Mouse (Mus musculus) CH12.LX (cell line): Measurements from ENCODE around the gene Tarbp1. TPM values are rescaled to one million over a fixed set of nuclear protein-coding genes. Genes with fewer than 3 reads are reported as not detected.

Experiments
- DNase-seq: peaks from one replicate; pipeline ENCODE4 v3.0.0-alpha.2; 2013; ENCODE audit errors: extremely low read depth
- H3K27ac ChIP-seq: 2 replicates; pipeline ENCODE4 v1.5.1; 2012; ENCODE audit warnings: low read depth, mild to moderate bottlenecking, control low read depth, moderate library complexity; ENCODE audit not compliant: insufficient read depth
- H3K27me3 ChIP-seq: replicated peaks from 2 replicates; pipeline ENCODE3; 2012; ENCODE audit warnings: inconsistent platforms
- H3K36me3 ChIP-seq, 2 experiments: replicated peaks in 1 of 2; 2 replicates each; pipeline versions ENCODE3 to v1.6.1; 2012; ENCODE audit warnings: inconsistent platforms in 1 of 2, low read length in 1 of 2, mild to moderate bottlenecking in 1 of 2, mixed read lengths in 1 of 2, moderate library complexity in 1 of 2; ENCODE audit not compliant: control insufficient read depth in 1 of 2, insufficient read depth in 1 of 2
- H3K4me1 ChIP-seq, 2 experiments: 2 replicates each; pipeline ENCODE4 v1.6.1; 2012; ENCODE audit warnings: inconsistent platforms in 1 of 2, moderate library complexity in 1 of 2; ENCODE audit not compliant: insufficient read depth in 2 of 2, control insufficient read depth in 1 of 2
- H3K4me2 ChIP-seq: 2 replicates; pipeline ENCODE4 v1.6.1; 2012; ENCODE audit warnings: low read depth, mild to moderate bottlenecking, control low read depth; ENCODE audit not compliant: poor library complexity, insufficient read depth, severe bottlenecking
- H3K4me3 ChIP-seq, 3 experiments: fragments of 150-350 bp in 1 of 3; sonication (generic) in 1 of 3; replicated peaks in 1 of 3; 2 replicates each; pipeline versions ENCODE3 to v1.5.1; 2011 to 2012; ENCODE audit warnings: low read depth in 2 of 3, low read length in 2 of 3, mild to moderate bottlenecking in 2 of 3, moderate library complexity in 2 of 3, control low read depth in 1 of 3, improper control_type of control experiment in 1 of 3, inconsistent platforms in 1 of 3, mixed read lengths in 1 of 3; ENCODE audit not compliant: poor library complexity in 1 of 3
- H3K79me2 ChIP-seq: replicated peaks from 2 replicates; pipeline ENCODE4 v1.6.1; 2012; ENCODE audit warnings: mild to moderate bottlenecking, moderate library complexity; ENCODE audit not compliant: control insufficient read depth, poor library complexity, insufficient read depth, severe bottlenecking; ENCODE audit errors: extremely low read depth
- H3K9ac ChIP-seq: 2 replicates; pipeline ENCODE4 v1.6.1; 2012; ENCODE audit warnings: low read depth, mild to moderate bottlenecking, control low read depth, moderate library complexity; ENCODE audit not compliant: insufficient read depth
- H3K9me3 ChIP-seq: replicated peaks from 2 replicates; pipeline ENCODE3; 2012; ENCODE audit warnings: low read length, inconsistent platforms, mixed read lengths
- BHLHE40 ChIP-seq: IDR thresholded peaks from 2 replicates; pipeline ENCODE4 v1.6.1; 2011; ENCODE audit warnings: mild to moderate bottlenecking, low read depth, low read length, improper control_type of control experiment
- CHD1 ChIP-seq: IDR thresholded peaks from 2 replicates; pipeline ENCODE4 v1.6.1; 2012; ENCODE audit warnings: low read depth, low read length, improper control_type of control experiment, inconsistent platforms
- CTCF ChIP-seq, 2 experiments: IDR thresholded peaks in 1 of 2; conservative IDR thresholded peaks in 1 of 2; 2 replicates each; pipeline ENCODE4 v1.5.1; 2011 to 2012; ENCODE audit warnings: low read depth in 2 of 2, low read length in 2 of 2, improper control_type of control experiment in 1 of 2, inconsistent platforms in 1 of 2, mild to moderate bottlenecking in 1 of 2, moderate library complexity in 1 of 2
- ELF1 ChIP-seq: IDR thresholded peaks from 2 replicates; pipeline ENCODE4 v1.6.1; 2014; ENCODE audit warnings: low read depth, mild to moderate bottlenecking, inconsistent platforms, low read length, improper control_type of control experiment
- EP300 ChIP-seq: IDR thresholded peaks from 2 replicates; pipeline ENCODE4 v1.6.1; 2011; ENCODE audit warnings: low read length, improper control_type of control experiment
- ETS1 ChIP-seq: conservative IDR thresholded peaks from 2 replicates; pipeline ENCODE4 v1.6.1; 2012; ENCODE audit warnings: low read depth, mild to moderate bottlenecking, inconsistent platforms, low read length, improper control_type of control experiment, moderate library complexity
- GABPA ChIP-seq: IDR thresholded peaks from 2 replicates; pipeline ENCODE4 v1.6.1; 2012; ENCODE audit warnings: low read depth, low read length, improper control_type of control experiment, inconsistent platforms; ENCODE audit not compliant: insufficient replicate concordance
- IRF4 ChIP-seq: IDR thresholded peaks from 2 replicates; pipeline ENCODE4 v1.6.1; 2014; ENCODE audit warnings: low read depth, mild to moderate bottlenecking, inconsistent platforms, low read length, improper control_type of control experiment
- JUN ChIP-seq: IDR thresholded peaks from 2 replicates; pipeline ENCODE4 v1.6.1; 2011; ENCODE audit warnings: low read depth, mild to moderate bottlenecking, low read length, improper control_type of control experiment, moderate library complexity; ENCODE audit not compliant: insufficient read depth
- JUND ChIP-seq: conservative IDR thresholded peaks from 2 replicates; pipeline ENCODE4 v1.6.1; 2011; ENCODE audit warnings: low read depth, low read length, improper control_type of control experiment
- KAT2A ChIP-seq: IDR thresholded peaks from 2 replicates; pipeline ENCODE4 v1.6.1; 2012; ENCODE audit warnings: low read length, improper control_type of control experiment, inconsistent platforms; ENCODE audit not compliant: insufficient replicate concordance
- MAFK ChIP-seq: IDR thresholded peaks from 2 replicates; pipeline ENCODE4 v1.6.1; 2011; ENCODE audit warnings: low read length, improper control_type of control experiment; ENCODE audit not compliant: insufficient replicate concordance
- MAX ChIP-seq: IDR thresholded peaks from 2 replicates; pipeline ENCODE4 v1.6.1; 2011; ENCODE audit warnings: low read length, improper control_type of control experiment
- MXI1 ChIP-seq: IDR thresholded peaks from 2 replicates; pipeline ENCODE4 v1.6.1; 2011; ENCODE audit warnings: mild to moderate bottlenecking, low read depth, low read length, improper control_type of control experiment
- MYC ChIP-seq: IDR thresholded peaks from 2 replicates; pipeline ENCODE4 v1.6.1; 2011; ENCODE audit warnings: low read depth, mild to moderate bottlenecking, improper control_type of control experiment, low read length
- NELFE ChIP-seq: IDR thresholded peaks from 2 replicates; pipeline ENCODE4 v1.6.1; 2011; ENCODE audit warnings: low read depth, low read length, improper control_type of control experiment
- NRF1 ChIP-seq: IDR thresholded peaks from 2 replicates; pipeline ENCODE4 v1.6.1; 2014; ENCODE audit warnings: low read depth, mild to moderate bottlenecking, inconsistent platforms, low read length, improper control_type of control experiment, moderate library complexity
- RAD21 ChIP-seq: IDR thresholded peaks from 2 replicates; pipeline ENCODE4 v1.6.1; 2011; ENCODE audit warnings: low read depth, mild to moderate bottlenecking, low read length, improper control_type of control experiment, moderate library complexity
- SIN3A ChIP-seq: IDR thresholded peaks from 2 replicates; pipeline ENCODE4 v1.6.1; 2012; ENCODE audit warnings: low read length, improper control_type of control experiment, inconsistent platforms
- SMC3 ChIP-seq: IDR thresholded peaks from 2 replicates; pipeline ENCODE4 v1.6.1; 2011; ENCODE audit warnings: low read depth, low read length, improper control_type of control experiment
- TBP ChIP-seq: conservative IDR thresholded peaks from 2 replicates; pipeline ENCODE4 v1.6.1; 2011; ENCODE audit warnings: low read depth, low read length, improper control_type of control experiment
- TCF12 ChIP-seq: IDR thresholded peaks from 2 replicates; pipeline ENCODE4 v1.6.1; 2014; ENCODE audit warnings: low read depth, mild to moderate bottlenecking, inconsistent platforms, low read length, improper control_type of control experiment
- USF1 ChIP-seq: IDR thresholded peaks from 2 replicates; pipeline ENCODE4 v1.6.1; 2014; ENCODE audit warnings: low read depth, mild to moderate bottlenecking, inconsistent platforms, low read length, improper control_type of control experiment
- ZNF384 ChIP-seq: IDR thresholded peaks from 2 replicates; pipeline ENCODE4 v1.6.1; 2012; ENCODE audit warnings: low read depth, low read length, improper control_type of control experiment, inconsistent platforms
- dilution Hi-C: fragments of 300-500 bp; cut with MboI; formaldehyde crosslinking; loops from 2 replicates; pipeline ENCODE4 v1.14.3; 2020; ENCODE audit warnings: low sequenced_read_pairs; ENCODE audit not compliant: extremely low pct_unique_long_range_greater_than_20kb, extremely low pct_ligation_motif_present
- in situ Hi-C: fragments of 300-500 bp; cut with MboI; formaldehyde crosslinking; loops from 3 replicates; pipeline ENCODE4 v1.14.3; 2019; ENCODE audit warnings: low sequenced_read_pairs, low pct_ligation_motif_present, low pct_unique_long_range_greater_than_20kb, mixed read lengths
- polyA plus RNA-seq: library from polyadenylated mRNA; unstranded; fragments of >175 nt; gene quantifications from 2 replicates; pipeline ENCODE4 v1.2.1, GENCODE M21; 2012; ENCODE audit warnings: low read depth; ENCODE audit not compliant: insufficient read length
- total RNA-seq, 2 experiments: library from RNA; depleted of rRNA; stranded (reverse); fragments of 300-350 nt in 1 of 2; fragments of >200 nt in 1 of 2; gene quantifications; 2 replicates each; pipeline ENCODE4 v1.2.3; 2012 to 2014

Tarbp1 gene
- total and polyA plus RNA-seq, 3 experiments = 10.3 to 10.7 (median 10.4) TPM

GRCm38 (mm10) chr8:126481494-126482347 lies 6.9 kb upstream of the Tarbp1 start:
- Histone ChIP-seq H3K79me2 (no peaks in the 10 kb centered on the region), H3K36me3 (no peaks in the 10 kb centered on the region), H3K27me3 (peaks cover 5% of the 10 kb centered on the region), H3K9ac (no peak overlapping the region), H3K4me1 (peaks cover 4 to 6% of the 10 kb centered on the region in 2 experiments), H3K9me3 (no peaks in the 10 kb centered on the region), H3K4me2 (no peak overlapping the region), H3K4me3 (peak overlapping the region in 1 of 3 experiments; percentile 11), H3K27ac (no peak overlapping the region)
- no peak for TF ChIP-seq NRF1
- TF ChIP-seq SMC3 = peak; percentile 62
- TF ChIP-seq TBP = no peak
- peak; percentile 77 for TF ChIP-seq RAD21
- TF ChIP-seq GABPA = no peak
- peak; percentile 58 to 83 for TF ChIP-seq CTCF (conservative IDR thresholded peaks at IDR 0.05 in 1 of 2, IDR thresholded peaks at IDR 0.05 in 1 of 2; ENCODE audit: low read depth in 2 of 2, low read length in 2 of 2)
- TF ChIP-seq EP300 = no peak
- no peak for TF ChIP-seq TCF12
- no peak for TF ChIP-seq ELF1
- TF ChIP-seq MYC = no peak
- no peak for TF ChIP-seq NELFE
- TF ChIP-seq IRF4 = 0 out of 2 replicates have a peak, but pooled peaks have one; percentile 8
- TF ChIP-seq KAT2A = no peak
- TF ChIP-seq ZNF384 = no peak
- TF ChIP-seq MXI1 = no peak
- TF ChIP-seq SIN3A = no peak
- TF ChIP-seq CHD1 = no peak
- dilution Hi-C loops = loop anchor here (25.0 kb wide), 1 partner anchor 431 kb away; no protein-coding TSS in a partner anchor
- in situ Hi-C loops = loop anchor here (25.0 kb wide), 2 partner anchors 519 to 656 kb away; no protein-coding TSS in a partner anchor
- DNase-seq = peak; percentile 81

- no peaks in the 10 kb centered on the region for H3K79me2 ChIP-seq
- peaks cover 5% of the 10 kb centered on the region for H3K27me3 ChIP-seq
- dilution Hi-C loops = loop anchor here (25.0 kb wide), 1 partner anchor 432 kb away; no protein-coding TSS in a partner anchor
- in situ Hi-C loops = loop anchor here (25.0 kb wide), 2 partner anchors 518 to 657 kb away; no protein-coding TSS in a partner anchor
- DNase-seq = no peak
- H3K4me2 ChIP-seq = no peak overlapping the region
- TF ChIP-seq SIN3A = no peak
- no peak for TF ChIP-seq EP300
- no peak for TF ChIP-seq ETS1
- no peak for TF ChIP-seq TCF12
- TF ChIP-seq CTCF (conservative IDR thresholded peaks at IDR 0.05 in 1 of 2, IDR thresholded peaks at IDR 0.05 in 1 of 2; ENCODE audit: low read depth in 2 of 2, low read length in 2 of 2) = no peak
- TF ChIP-seq MAX = no peak
- no peak for TF ChIP-seq MYC
- no peak for TF ChIP-seq JUN
- no peak for TF ChIP-seq TBP
- TF ChIP-seq GABPA = no peak
- TF ChIP-seq ZNF384 = no peak
- no peak for TF ChIP-seq NRF1
- no peak for TF ChIP-seq BHLHE40
- no peak for TF ChIP-seq MAFK
- TF ChIP-seq USF1 = no peak
- TF ChIP-seq JUND = no peak
- H3K27ac ChIP-seq = no peak overlapping the region
- H3K4me3 ChIP-seq = no peak overlapping the region
- peaks cover 4 to 6% of the 10 kb centered on the region in 2 experiments for H3K4me1 ChIP-seq
- H3K9me3 ChIP-seq = no peaks in the 10 kb centered on the region
- H3K9ac ChIP-seq = no peak overlapping the region
- no peaks in the 10 kb centered on the region for H3K36me3 ChIP-seq
Measured at GRCm38 (mm10) chr8:126480366-126480765, 5.5 kb upstream of the Tarbp1 start.
